Mouse (Mus musculus): ENCODE results near the gene Stat5b. TPM values are rescaled to one million over a fixed set of nuclear protein-coding genes. Genes with fewer than 3 reads are reported as not detected.
A peak's percentile ranks its signal among the peaks of the same experiment; 100 is the strongest.

Stat5b gene
- total and polyA plus RNA-seq, 3 experiments: 29.3 to 37.0 (median 32.3) TPM

GRCm38 (mm10) chr11:100891256-100892123 is 41.0 kb upstream of the Stat5b start (continued):
- TF ChIP-seq MAFK (IDR thresholded peaks at IDR 0.05; ENCODE audit: borderline replicate concordance, low read depth, low read length) (no peak; the same call in 1 of the 2 replicates), TBP (IDR thresholded peaks at IDR 0.05; ENCODE audit: low read depth, low read length) (peak; percentile 93), RCOR1 (IDR thresholded peaks at IDR 0.05; ENCODE audit: low read depth, low read length) (peak; percentile 86), MYC (IDR thresholded peaks at IDR 0.05; ENCODE audit: low read depth, low read length) (peak; percentile 57; the same call in 1 of the 2 replicates), ZNF384 (IDR thresholded peaks at IDR 0.05; ENCODE audit: low read depth, low read length) (no peak), ELF1 (IDR thresholded peaks at IDR 0.05; ENCODE audit: low read depth, low read length) (peak; percentile 56), ZKSCAN1 (IDR thresholded peaks at IDR 0.05; ENCODE audit: low read depth, low read length) (no peak), MAZ (IDR thresholded peaks at IDR 0.05; ENCODE audit: low read depth, low read length) (peak; percentile 82), ZMIZ1 (IDR thresholded peaks at IDR 0.05; ENCODE audit: low read depth, low read length) (peak; percentile 51; the same call in 1 of the 2 replicates), EP300 (IDR thresholded peaks at IDR 0.05; ENCODE audit: low read depth in 1 of 2, low read length in 2 of 2) (peak; percentile 99 to 100), POLR2AphosphoS5 (IDR thresholded peaks at IDR 0.05; ENCODE audit: borderline replicate concordance, low read depth, low read length) (no peak)

GRCm38 (mm10) chr11:100890481-100890880 is 40.0 kb upstream of the Stat5b start:
- no peak overlapping the region for H3K4me3 ChIP-seq (ENCODE audit: control insufficient read depth in 1 of 2, insufficient read depth in 1 of 2, low read depth in 2 of 2, low read length in 2 of 2)
- H3K4me1 ChIP-seq (ENCODE audit: control insufficient read depth in 1 of 2, insufficient read depth in 2 of 2, low read length in 2 of 2): peaks cover 57 to 76% of the 10 kb centered on the region in 2 experiments
- no peaks in the 10 kb centered on the region for H3K9me3 ChIP-seq (replicated peaks; ENCODE audit: insufficient read depth, low read length)
- H3K79me2 ChIP-seq (ENCODE audit: control insufficient read depth, insufficient read depth, low read length, poor library complexity): no peaks in the 10 kb centered on the region
- no peak overlapping the region for H3K9ac ChIP-seq (ENCODE audit: control insufficient read depth, low read depth, low read length, poor library complexity, severe bottlenecking)
- H3K27me3 ChIP-seq (ENCODE audit: control insufficient read depth in 1 of 2, insufficient read depth in 2 of 2, low read length in 2 of 2): no peaks in the 10 kb centered on the region
- no peak for DNase-seq (ENCODE audit: low read depth, low spot score)
- no peak for TF ChIP-seq MAX (IDR thresholded peaks at IDR 0.05; ENCODE audit: low read length)
- TF ChIP-seq CHD1 (IDR thresholded peaks at IDR 0.05; ENCODE audit: low read depth, low read length): 0 out of 2 replicates have a peak, but pooled peaks have one; percentile 21
- peaks cover 0 to 76% of the 10 kb centered on the region in 2 experiments; a peak in 3 of 4 replicates for H3K36me3 ChIP-seq (ENCODE audit: control insufficient read depth in 1 of 2, insufficient read depth in 2 of 2, low read length in 2 of 2)
- H3K27ac ChIP-seq (ENCODE audit: control insufficient read depth, low read depth, low read length): peak overlapping the region; percentile 97

- peak overlapping the region; percentile 5 for H3K9ac ChIP-seq (ENCODE audit: control insufficient read depth, low read depth, low read length, poor library complexity, severe bottlenecking)
- peaks cover 5 to 76% of the 10 kb centered on the region in 2 experiments for H3K36me3 ChIP-seq (ENCODE audit: control insufficient read depth in 1 of 2, insufficient read depth in 2 of 2, low read length in 2 of 2)
- H3K4me3 ChIP-seq (ENCODE audit: control insufficient read depth in 1 of 2, insufficient read depth in 1 of 2, low read depth in 2 of 2, low read length in 2 of 2): no peak overlapping the region; a peak in 1 of 4 replicates
- peaks cover 59 to 74% of the 10 kb centered on the region in 2 experiments for H3K4me1 ChIP-seq (ENCODE audit: control insufficient read depth in 1 of 2, insufficient read depth in 2 of 2, low read length in 2 of 2)
- peak overlapping the region; percentile 65 for H3K27ac ChIP-seq (ENCODE audit: control insufficient read depth, low read depth, low read length)
- H3K9me3 ChIP-seq (replicated peaks; ENCODE audit: insufficient read depth, low read length): no peaks in the 10 kb centered on the region
- peak; percentile 89 for DNase-seq (ENCODE audit: low read depth, low spot score)
- H3K27me3 ChIP-seq (ENCODE audit: control insufficient read depth in 1 of 2, insufficient read depth in 2 of 2, low read length in 2 of 2): no peaks in the 10 kb centered on the region
- no peaks in the 10 kb centered on the region for H3K79me2 ChIP-seq (ENCODE audit: control insufficient read depth, insufficient read depth, low read length, poor library complexity)
- 0 out of 2 replicates have a peak, but pooled peaks have one; percentile 3 for TF ChIP-seq SMC3 (IDR thresholded peaks at IDR 0.05; ENCODE audit: low read depth, low read length)
- TF ChIP-seq EP300 (IDR thresholded peaks at IDR 0.05; ENCODE audit: low read depth in 1 of 2, low read length in 2 of 2): peak; percentile 80 to 89
- no peak for TF ChIP-seq JUND (IDR thresholded peaks at IDR 0.05; ENCODE audit: low read depth, low read length)
- no peak for TF ChIP-seq POLR2AphosphoS2 (IDR thresholded peaks at IDR 0.05; ENCODE audit: low read length)
- 0 out of 2 replicates have a peak, but pooled peaks have one; percentile 23 for TF ChIP-seq GABPA (IDR thresholded peaks at IDR 0.05; ENCODE audit: low read depth, low read length)
- TF ChIP-seq TBP (IDR thresholded peaks at IDR 0.05; ENCODE audit: low read depth, low read length): peak; percentile 84
- TF ChIP-seq ZNF384 (IDR thresholded peaks at IDR 0.05; ENCODE audit: low read depth, low read length): peak; percentile 95
- peak; percentile 89; the same call in 1 of the 2 replicates for TF ChIP-seq UBTF (IDR thresholded peaks at IDR 0.05; ENCODE audit: borderline replicate concordance, insufficient read depth, low read depth, low read length)
- peak; percentile 88 for TF ChIP-seq ETS1 (IDR thresholded peaks at IDR 0.05; ENCODE audit: low read depth, low read length)
- TF ChIP-seq CHD1 (IDR thresholded peaks at IDR 0.05; ENCODE audit: low read depth, low read length): no peak; the same call in 1 of the 2 replicates
- peak; percentile 78 for TF ChIP-seq MEF2A (IDR thresholded peaks at IDR 0.05; ENCODE audit: extremely low read depth, insufficient replicate concordance, low read depth, low read length, poor library complexity, severe bottlenecking)
- no peak for TF ChIP-seq RAD21 (IDR thresholded peaks at IDR 0.05; ENCODE audit: low read depth, low read length)
- TF ChIP-seq POLR2AphosphoS5 (IDR thresholded peaks at IDR 0.05; ENCODE audit: borderline replicate concordance, low read depth, low read length): no peak
- peak; percentile 95 for TF ChIP-seq TCF12 (IDR thresholded peaks at IDR 0.05; ENCODE audit: low read depth, low read length)
- peak; percentile 72 for TF ChIP-seq SIN3A (IDR thresholded peaks at IDR 0.05; ENCODE audit: low read length)
- peak; percentile 88 for TF ChIP-seq GATA1 (IDR thresholded peaks at IDR 0.05; ENCODE audit: low read depth, low read length)
- TF ChIP-seq ELF1 (IDR thresholded peaks at IDR 0.05; ENCODE audit: low read depth, low read length): peak; percentile 46
- TF ChIP-seq HCFC1 (IDR thresholded peaks at IDR 0.05; ENCODE audit: low read depth, low read length): peak; percentile 60; the same call in 1 of the 2 replicates
Observed at GRCm38 (mm10) chr11:100888348-100888820, 37.9 kb upstream of the Stat5b start.

Measured in MEL (cell line).